Comparison of ENCODE assay signal across 8 mouse cellular contexts in the genomic region with DNA sequence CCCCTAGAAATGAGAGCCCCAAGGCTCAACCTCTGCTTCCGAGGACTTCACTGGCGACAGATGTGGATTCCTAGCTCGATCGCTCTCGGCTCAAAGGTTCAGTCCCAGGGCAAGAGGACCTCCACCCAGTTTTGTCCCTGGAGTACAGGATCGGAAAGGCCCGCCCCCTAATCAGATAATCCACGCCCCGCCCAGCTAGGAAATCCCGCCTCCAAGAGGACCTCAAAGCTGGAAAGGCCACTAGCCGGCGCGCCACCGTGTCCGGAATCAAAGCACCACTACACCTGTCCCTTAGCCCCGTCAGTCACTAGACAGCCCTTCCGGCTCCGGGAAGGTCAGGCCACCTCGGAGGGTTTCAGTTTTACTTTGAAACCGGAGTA. TPM values are rescaled to one million over a fixed set of nuclear protein-coding genes. Genes with fewer than 3 reads are reported as not detected.
DNase-seq lines count a peak whose midpoint lies in the region; ATAC-seq and TF ChIP-seq lines count a peak whose summit lies in the region.

No protein-coding gene starts in this region.

- peak overlapping the region; percentile 66 for H3K4me3 ChIP-seq in embryonic facial prominence, embryonic 11.5 days (ENCODE audit: low read depth, low read length)
- H3K4me3 ChIP-seq in limb, embryonic 10.5 days = peak overlapping the region; percentile 60
- peak overlapping the region; percentile 58 for H3K4me3 ChIP-seq in midbrain, embryonic 11.5 days (ENCODE audit: low read depth, low read length)
- peak overlapping the region; percentile 78 for H3K4me3 ChIP-seq in small intestine, adult 2 months (ENCODE audit: low read depth, low read length)

- no peaks in the 10 kb centered on the region for H3K4me1 ChIP-seq in embryonic facial prominence, embryonic 11.5 days (ENCODE audit: control insufficient read depth, insufficient read depth, low read length)
- peaks cover 24% of the 10 kb centered on the region for H3K4me1 ChIP-seq in limb, embryonic 10.5 days
- peaks cover 9% of the 10 kb centered on the region for H3K4me1 ChIP-seq in midbrain, embryonic 11.5 days (ENCODE audit: control insufficient read depth, insufficient read depth, low read length)
- H3K4me1 ChIP-seq in small intestine, adult 2 months (ENCODE audit: control insufficient read depth, insufficient read depth, insufficient read length, low read length) = peaks cover 6% of the 10 kb centered on the region; the same call in 1 of the 2 replicates

- H3K4me2 ChIP-seq in embryonic facial prominence, embryonic 11.5 days (ENCODE audit: low read depth, low read length) = peak overlapping the region; percentile 52
- peak overlapping the region; percentile 77 for H3K4me2 ChIP-seq in midbrain, embryonic 11.5 days

- TF ChIP-seq CTCF in small intestine, adult 2 months (IDR thresholded peaks at IDR 0.05; ENCODE audit: extremely low read depth, insufficient read length, insufficient replicate concordance, low read depth, low read length) = no peak

- H3K9me3 ChIP-seq in embryonic facial prominence, embryonic 11.5 days (replicated peaks; ENCODE audit: control insufficient read depth, low read length) = no peaks in the 10 kb centered on the region
- no peaks in the 10 kb centered on the region for H3K9me3 ChIP-seq in limb, embryonic 10.5 days (replicated peaks)
- no peaks in the 10 kb centered on the region for H3K9me3 ChIP-seq in midbrain, embryonic 11.5 days (ENCODE audit: control insufficient read depth, low read length)

- no peaks in the 10 kb centered on the region; the same call in 1 of the 2 replicates for H3K36me3 ChIP-seq in embryonic facial prominence, embryonic 11.5 days (replicated peaks; ENCODE audit: control insufficient read depth, insufficient read depth, low read depth, low read length)
- peaks cover 41% of the 10 kb centered on the region for H3K36me3 ChIP-seq in limb, embryonic 10.5 days
- peaks cover 8% of the 10 kb centered on the region for H3K36me3 ChIP-seq in midbrain, embryonic 11.5 days (ENCODE audit: control insufficient read depth, insufficient read depth, low read length)
- H3K36me3 ChIP-seq in small intestine, adult 2 months (ENCODE audit: control insufficient read depth, insufficient read depth, low read length) = peaks cover 28% of the 10 kb centered on the region

- no peaks in the 10 kb centered on the region for H3K27me3 ChIP-seq in embryonic facial prominence, embryonic 11.5 days (ENCODE audit: control insufficient read depth, insufficient read depth, low read length)
- no peaks in the 10 kb centered on the region for H3K27me3 ChIP-seq in limb, embryonic 10.5 days (ENCODE audit: low read depth, poor library complexity, severe bottlenecking)
- no peaks in the 10 kb centered on the region for H3K27me3 ChIP-seq in midbrain, embryonic 11.5 days (ENCODE audit: control insufficient read depth, insufficient read depth, low read length)
- no peaks in the 10 kb centered on the region for H3K27me3 ChIP-seq in small intestine, adult 2 months (ENCODE audit: control insufficient read depth, insufficient read depth, low read length)

- peak; percentile 83 for DNase-seq in thymus, postnatal 4 days
- no peak for DNase-seq in thymus, postnatal 10 days (ENCODE audit: low spot score in 2 of 2)
- DNase-seq in embryonic facial prominence, embryonic 11.5 days (ENCODE audit: low spot score) = peak; percentile 87
- peak; percentile 93 for DNase-seq in kidney, adult 11 months
- DNase-seq in limb, embryonic 10.5 days (ENCODE audit: low spot score) = peak; percentile 84
- peak; percentile 97 for DNase-seq in midbrain, embryonic 11.5 days (ENCODE audit: low spot score, missing footprints)

- no peak for ATAC-seq in embryonic facial prominence, embryonic 11.5 days (replicated peaks; ENCODE audit: insufficient number of reproducible peaks, low FRiP score, low TSS enrichment, low read depth)
- peak; percentile 33 for ATAC-seq in granulocyte monocyte progenitor cell, adult 5-6 weeks (replicated peaks; ENCODE audit: poor library complexity, severe bottlenecking)
- ATAC-seq in midbrain, embryonic 11.5 days (ENCODE audit: low FRiP score) = peak; percentile 54

- peak overlapping the region; percentile 69 for H3K9ac ChIP-seq in embryonic facial prominence, embryonic 11.5 days (replicated peaks; ENCODE audit: low read length)
- peak overlapping the region; percentile 79 for H3K9ac ChIP-seq in midbrain, embryonic 11.5 days (ENCODE audit: low read length)

- WGBS in embryonic facial prominence, embryonic 11.5 days = 1% methylated on average over 20 of the region's 20 CpGs
- WGBS in limb, embryonic 10.5 days = under 1% methylated on average over 20 of the region's 20 CpGs
- WGBS in midbrain, embryonic 11.5 days = under 1% methylated on average over 20 of the region's 20 CpGs
- WGBS in small intestine, adult 2 months = under 1% methylated on average over 20 of the region's 20 CpGs

- peak overlapping the region; percentile 78 for H3K27ac ChIP-seq in embryonic facial prominence, embryonic 11.5 days (replicated peaks; ENCODE audit: low read depth, low read length)
- peak overlapping the region; percentile 82 for H3K27ac ChIP-seq in limb, embryonic 10.5 days
- peak overlapping the region; percentile 80 for H3K27ac ChIP-seq in midbrain, embryonic 11.5 days (ENCODE audit: low read depth, low read length)
- peak overlapping the region; percentile 97 for H3K27ac ChIP-seq in small intestine, adult 2 months (ENCODE audit: insufficient read depth, low read depth, low read length)

- TF ChIP-seq POLR2A in small intestine, adult 2 months (IDR thresholded peaks at IDR 0.05; ENCODE audit: low read depth, low read length) = peak; percentile 86; the same call in 1 of the 2 replicates

RNA-seq across cellular contexts. Expression of a gene that starts 0.9 kb away (rescaled TPM):
- polyA plus RNA-seq in embryonic facial prominence, embryonic 11.5 days (2014; fragmentation: Nextera tagmentation; extraction: Ambion mirVana) = 123 and 146 TPM in 2 replicates
- 35.6 and 44.7 TPM in 2 replicates for total RNA-seq in granulocyte monocyte progenitor cell, adult 5-6 weeks (2014; fragmentation: Nextera tagmentation)
- 26.6 and 47.7 TPM in 2 replicates for total RNA-seq in granulocyte monocyte progenitor cell, adult 5-6 weeks (2017)
- 117 and 132 TPM in 2 replicates for polyA plus RNA-seq in limb, embryonic 10.5 days (2016; fragmentation: Nextera tagmentation; extraction: Ambion mirVana)
- 149 TPM in 2 replicates for polyA plus RNA-seq in midbrain, embryonic 11.5 days (2014; fragmentation: Nextera tagmentation; extraction: Ambion mirVana)
- 157 and 865 TPM in 2 replicates for polyA plus RNA-seq in small intestine, adult 2 months (2012; rRNA removed)

RNA-seq across cellular contexts. Expression of a gene that starts 38.6 kb away (rescaled TPM):
- polyA plus RNA-seq in embryonic facial prominence, embryonic 11.5 days (2014; fragmentation: Nextera tagmentation; extraction: Ambion mirVana) = 4.9 and 5.8 TPM in 2 replicates
- total RNA-seq in granulocyte monocyte progenitor cell, adult 5-6 weeks (2014; fragmentation: Nextera tagmentation) = not detected in 2 replicates
- not detected in 2 replicates for total RNA-seq in granulocyte monocyte progenitor cell, adult 5-6 weeks (2017)
- polyA plus RNA-seq in limb, embryonic 10.5 days (2016; fragmentation: Nextera tagmentation; extraction: Ambion mirVana) = not detected in 2 replicates
- 28.5 and 34.8 TPM in 2 replicates for polyA plus RNA-seq in midbrain, embryonic 11.5 days (2014; fragmentation: Nextera tagmentation; extraction: Ambion mirVana)
- polyA plus RNA-seq in small intestine, adult 2 months (2012; rRNA removed) = 1.8 and 6.2 TPM in 2 replicates

RNA-seq across cellular contexts. Expression of a gene that starts 43.3 kb away (rescaled TPM):
- polyA plus RNA-seq in embryonic facial prominence, embryonic 11.5 days (2014; fragmentation: Nextera tagmentation; extraction: Ambion mirVana) = 6.9 and 9.9 TPM in 2 replicates
- not detected in 2 replicates for total RNA-seq in granulocyte monocyte progenitor cell, adult 5-6 weeks (2014; fragmentation: Nextera tagmentation)
- total RNA-seq in granulocyte monocyte progenitor cell, adult 5-6 weeks (2017) = not detected in 2 replicates
- 6.2 and 7.8 TPM in 2 replicates for polyA plus RNA-seq in limb, embryonic 10.5 days (2016; fragmentation: Nextera tagmentation; extraction: Ambion mirVana)
- 0.52 and 0.68 TPM in 2 replicates for polyA plus RNA-seq in midbrain, embryonic 11.5 days (2014; fragmentation: Nextera tagmentation; extraction: Ambion mirVana)
- 152 and 216 TPM in 2 replicates for polyA plus RNA-seq in small intestine, adult 2 months (2012; rRNA removed)

RNA-seq across cellular contexts. Expression of a gene that starts 52.5 kb away (rescaled TPM):
- polyA plus RNA-seq in embryonic facial prominence, embryonic 11.5 days (2014; fragmentation: Nextera tagmentation; extraction: Ambion mirVana) = 1.4 and 1.5 TPM in 2 replicates
- total RNA-seq in granulocyte monocyte progenitor cell, adult 5-6 weeks (2014; fragmentation: Nextera tagmentation) = not detected in 2 replicates
- total RNA-seq in granulocyte monocyte progenitor cell, adult 5-6 weeks (2017) = not detected in 2 replicates
- 0.11 and 0.13 TPM in 2 replicates for polyA plus RNA-seq in limb, embryonic 10.5 days (2016; fragmentation: Nextera tagmentation; extraction: Ambion mirVana)
- 4.2 and 4.4 TPM in 2 replicates for polyA plus RNA-seq in midbrain, embryonic 11.5 days (2014; fragmentation: Nextera tagmentation; extraction: Ambion mirVana)
- polyA plus RNA-seq in small intestine, adult 2 months (2012; rRNA removed) = 2.8 and 6.2 TPM in 2 replicates

RNA-seq across cellular contexts. Expression of a gene that starts 58.2 kb away (rescaled TPM):
- polyA plus RNA-seq in embryonic facial prominence, embryonic 11.5 days (2014; fragmentation: Nextera tagmentation; extraction: Ambion mirVana) = 16.7 and 19.9 TPM in 2 replicates
- total RNA-seq in granulocyte monocyte progenitor cell, adult 5-6 weeks (2014; fragmentation: Nextera tagmentation) = not detected in 2 replicates
- 0.05 TPM in 1 of 2 replicates, not detected in the other for total RNA-seq in granulocyte monocyte progenitor cell, adult 5-6 weeks (2017)
- 45.7 and 49.6 TPM in 2 replicates for polyA plus RNA-seq in limb, embryonic 10.5 days (2016; fragmentation: Nextera tagmentation; extraction: Ambion mirVana)
- polyA plus RNA-seq in midbrain, embryonic 11.5 days (2014; fragmentation: Nextera tagmentation; extraction: Ambion mirVana) = 13.4 and 15.2 TPM in 2 replicates
- 21.5 and 23.2 TPM in 2 replicates for polyA plus RNA-seq in small intestine, adult 2 months (2012; rRNA removed)

Comparison
In these comparisons a context has a peak if more than half of its experiments do, and no peak if none do; other contexts are left out.
1. DNase-seq: peak in thymus, postnatal 4 days (single experiment), embryonic facial prominence, embryonic 11.5 days (single experiment), kidney, adult 11 months (single experiment), limb, embryonic 10.5 days (single experiment) and midbrain, embryonic 11.5 days (single experiment); none in thymus, postnatal 10 days (0 of 2).
2. RNA of a gene that starts 43.3 kb away (polyA plus RNA-seq): 152 to 216 TPM in small intestine, adult 2 months; 6.9 to 9.9 TPM in embryonic facial prominence, embryonic 11.5 days, 6.2 to 7.8 TPM in limb, embryonic 10.5 days and 0.52 to 0.68 TPM in midbrain, embryonic 11.5 days; every median in the first group is over 10 times any median in the second.
3. Peak in every context shown above with its lines, with median percentiles within 50 percentile points of each other: H3K27ac ChIP-seq and H3K4me3 ChIP-seq.